Mouse (Mus musculus) embryonic facial prominence, embryonic 10.5 days (tissue): Measurements from ENCODE around the gene Lilrb4a. TPM values are rescaled to one million over a fixed set of nuclear protein-coding genes. Genes with fewer than 3 reads are reported as not detected.
"Not testable (repeated sequence)": the region's sequence is repeated elsewhere in the genome, so short reads cannot be mapped to it uniquely, and the experiment has no call there.

Source experiments
- DNase-seq: peaks from one replicate; pipeline ENCODE4 v3.0.0-alpha.2; 2017; ENCODE audit warnings: low spot score
- H3K27ac ChIP-seq: fragments of 300-500 bp; sonication (generic); replicated peaks from 2 replicates; pipeline ENCODE4 v1.5.1; 2016; ENCODE audit warnings: mild to moderate bottlenecking
- H3K27me3 ChIP-seq: fragments of 300-500 bp; sonication (generic); replicated peaks from 2 replicates; pipeline ENCODE4 v1.6.1; 2016; ENCODE audit warnings: low read depth, mild to moderate bottlenecking; ENCODE audit not compliant: poor library complexity, severe bottlenecking
- H3K36me3 ChIP-seq: fragments of 300-500 bp; sonication (generic); replicated peaks from 2 replicates; pipeline ENCODE4 v1.6.1; 2016; ENCODE audit warnings: mild to moderate bottlenecking, moderate library complexity
- H3K4me1 ChIP-seq: fragments of 300-500 bp; sonication (generic); 2 replicates; pipeline ENCODE4 v1.6.1; 2016
- H3K4me3 ChIP-seq: fragments of 300-500 bp; sonication (generic); 2 replicates; pipeline ENCODE4 v1.5.1; 2016; ENCODE audit warnings: mild to moderate bottlenecking, moderate library complexity
- H3K9me3 ChIP-seq: fragments of 300-500 bp; sonication (generic); 2 replicates; pipeline ENCODE4 v1.6.1; 2016; ENCODE audit warnings: mild to moderate bottlenecking
- WGBS: fragments of 180-500 bp; shearing (Covaris S2); methylation state at CpG from one replicate; pipeline ENCODE4 v1.1.7; 2016; 5-methylcytosine and 5-hydroxymethylcytosine counted together
- polyA plus RNA-seq: library from polyadenylated mRNA; unstranded; fragments of >200 nt; fragmentation: Nextera tagmentation; extraction: Ambion mirVana; gene quantifications from 2 replicates; pipeline ENCODE4 v1.2.1, GENCODE M21; 2016

The Lilrb4a gene
- polyA plus RNA-seq, result 0.25 and 0.85 TPM in 2 replicates

DNA sequence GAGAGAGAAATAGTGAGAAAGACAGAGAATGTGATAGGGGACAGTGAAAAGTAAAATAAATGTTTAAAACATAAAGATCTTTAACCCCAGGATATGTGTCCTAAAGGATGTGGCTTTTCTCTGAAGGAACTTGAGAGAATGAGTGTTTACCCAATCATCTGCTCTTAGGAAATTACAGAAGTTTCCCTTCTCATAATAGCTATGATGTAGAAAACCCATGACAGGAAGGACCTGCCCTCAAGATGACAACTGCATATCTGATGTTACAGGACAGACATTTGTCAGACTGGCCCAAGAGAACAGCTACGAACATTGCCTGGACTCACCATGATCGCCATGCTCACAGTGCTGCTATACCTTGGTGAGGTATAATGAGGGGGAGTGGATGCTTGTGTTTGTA is at the start of gene Lilrb4a:
TSS of gene Lilrb4a (plus strand) at position 266 of the 400 bp plus-strand sequence.
- not testable (repeated sequence) for H3K9me3 ChIP-seq, DNase-seq, H3K27me3 ChIP-seq, H3K36me3 ChIP-seq, H3K4me3 ChIP-seq, H3K4me1 ChIP-seq, H3K27ac ChIP-seq
- no CpG with 5 or more reads among the region's 2 CpGs for WGBS

DNA sequence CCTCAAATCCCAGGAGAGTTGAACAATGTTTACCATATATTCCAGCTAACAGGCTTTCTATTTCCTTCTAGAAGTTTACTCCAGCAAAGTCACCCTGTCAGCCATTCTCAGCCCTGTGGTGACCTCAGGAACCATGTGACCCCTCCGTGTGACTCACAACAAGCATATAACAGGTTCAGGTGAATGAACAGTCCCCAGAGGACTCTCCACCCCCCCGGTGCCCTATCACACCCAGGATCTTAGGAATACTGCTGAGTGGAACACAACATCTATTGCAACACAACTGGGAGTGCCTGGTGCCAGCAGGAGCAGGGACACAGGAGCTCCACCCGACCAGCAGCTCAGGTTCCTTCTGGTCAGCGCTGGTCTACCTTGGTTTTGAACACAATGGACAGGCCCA is 39.1 kb upstream of the Lilrb4a start:
- Histone ChIP-seq H3K4me3 (no peak overlapping the region), H3K9me3 (no peaks in the 10 kb centered on the region), H3K4me1 (no peaks in the 10 kb centered on the region), H3K27ac (no peak overlapping the region), H3K27me3 (no peaks in the 10 kb centered on the region), H3K36me3 (no peaks in the 10 kb centered on the region)
- no peak for DNase-seq
- 76% methylated on average over 4 of the region's 4 CpGs for WGBS

DNA sequence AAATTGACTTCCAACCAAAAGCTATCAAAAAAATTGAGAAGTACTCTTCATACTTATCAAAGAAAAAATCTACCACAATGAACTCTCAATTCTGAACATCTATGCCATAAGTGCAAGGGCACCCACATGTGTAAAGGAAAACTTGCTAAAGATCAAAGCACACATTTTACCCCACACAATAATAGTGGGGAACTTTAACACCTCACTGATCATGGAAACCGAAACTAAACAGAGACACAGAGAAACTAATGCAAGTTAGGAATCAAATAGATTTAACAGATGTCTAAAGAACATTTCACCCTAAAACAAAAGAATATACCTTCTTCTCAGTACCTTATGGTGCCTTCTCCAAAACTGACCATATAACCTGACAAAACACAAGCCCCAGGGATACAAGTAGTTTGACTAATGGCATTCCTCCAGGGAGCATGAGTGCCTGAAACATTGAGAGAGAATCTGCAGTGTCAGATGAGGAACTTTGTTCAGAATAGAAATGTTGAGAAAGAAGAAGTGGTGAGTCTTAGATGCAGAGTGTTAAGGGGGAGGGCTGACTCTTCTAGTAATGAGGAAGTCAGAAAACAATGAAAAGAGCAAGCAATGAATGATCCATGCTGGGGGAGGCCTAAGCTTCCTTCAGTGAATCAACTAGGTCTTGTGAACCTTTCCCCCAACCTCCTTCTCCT is 37.0 kb upstream of the Lilrb4a start:
- Histone ChIP-seq H3K4me1 (no peaks in the 10 kb centered on the region), H3K27ac (no peak overlapping the region), H3K4me3 (no peak overlapping the region), H3K27me3 (no peaks in the 10 kb centered on the region), H3K36me3 (no peaks in the 10 kb centered on the region), H3K9me3 (no peaks in the 10 kb centered on the region)
- WGBS, result 87% methylated on average over 1 of the region's 1 CpGs
- DNase-seq, result no peak

DNA sequence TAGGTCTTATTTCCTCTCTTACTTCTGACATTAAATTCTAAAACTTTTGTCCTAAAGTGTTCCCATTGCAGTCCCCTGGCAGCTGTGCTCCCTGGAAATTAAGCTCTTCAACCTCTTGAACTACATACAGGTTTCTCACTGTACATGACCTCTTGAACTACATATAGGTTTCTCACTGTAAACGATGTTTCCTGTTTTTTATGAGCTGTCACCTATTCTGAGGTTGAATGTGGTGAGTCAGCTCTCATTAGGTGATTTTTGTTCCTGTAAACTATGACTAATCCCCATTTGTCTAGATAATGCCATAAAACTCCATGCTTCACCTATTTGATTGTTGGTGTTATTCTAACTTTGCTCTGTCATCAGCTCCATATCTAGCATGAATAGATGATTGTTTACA is 36.4 kb upstream of the Lilrb4a start:
- H3K4me3 ChIP-seq, result no peak overlapping the region
- H3K27me3 ChIP-seq, result no peaks in the 10 kb centered on the region
- no peaks in the 10 kb centered on the region for H3K36me3 ChIP-seq
- no peak for DNase-seq
- WGBS, result 83% methylated on average over 1 of the region's 1 CpGs
- no peaks in the 10 kb centered on the region for H3K9me3 ChIP-seq
- no peaks in the 10 kb centered on the region for H3K4me1 ChIP-seq
- no peak overlapping the region for H3K27ac ChIP-seq

DNA sequence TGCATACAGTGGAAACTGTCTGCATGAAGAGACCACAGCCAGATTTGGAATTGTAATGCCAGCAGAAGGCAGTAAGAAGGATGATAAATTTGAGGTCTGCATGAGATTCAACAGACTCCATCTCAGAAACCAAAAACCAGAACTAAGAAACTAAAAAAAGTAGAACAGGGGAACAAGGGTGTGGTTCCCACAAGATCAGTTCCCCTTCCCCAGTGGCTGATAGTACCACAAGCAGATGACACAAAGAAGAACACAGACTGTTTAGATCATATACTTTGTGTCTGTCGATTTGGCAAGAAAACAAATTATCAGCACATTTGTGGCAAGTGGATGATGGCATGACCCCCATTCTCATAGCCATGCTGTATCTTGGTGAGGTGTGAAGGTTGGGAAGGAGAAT is 35.0 kb upstream of the Lilrb4a start:
- no peak for DNase-seq
- WGBS, result 85% methylated on average over 1 of the region's 1 CpGs

DNA sequence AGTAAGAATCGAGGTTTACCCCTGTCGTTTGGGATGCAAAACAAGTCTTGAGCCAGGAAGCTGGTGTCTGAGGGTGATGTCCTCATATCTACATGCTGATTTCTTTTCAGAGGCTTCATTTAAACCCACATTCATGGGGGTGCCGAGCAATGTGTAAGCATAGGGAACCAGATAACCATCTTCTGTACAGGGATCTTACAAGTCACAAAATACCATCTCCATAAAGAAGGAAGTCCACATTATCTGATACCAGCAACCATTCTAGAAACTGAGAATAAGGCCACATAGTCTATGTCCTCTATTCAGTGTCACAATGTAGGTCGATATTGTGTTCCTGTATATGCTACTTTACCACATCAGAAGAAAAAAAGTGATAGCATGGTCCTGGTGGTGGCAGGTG is 34.4 kb upstream of the Lilrb4a start:
- no peak overlapping the region for H3K27ac ChIP-seq
- 83% methylated on average over 4 of the region's 4 CpGs for WGBS
- no peak for DNase-seq

More for the DNA sequence above, 35.0 kb upstream of the Lilrb4a start:
- Histone ChIP-seq H3K27me3 (no peaks in the 10 kb centered on the region), H3K4me3 (no peak overlapping the region), H3K27ac (no peak overlapping the region), H3K4me1 (no peaks in the 10 kb centered on the region), H3K36me3 (no peaks in the 10 kb centered on the region), H3K9me3 (no peaks in the 10 kb centered on the region)

DNA sequence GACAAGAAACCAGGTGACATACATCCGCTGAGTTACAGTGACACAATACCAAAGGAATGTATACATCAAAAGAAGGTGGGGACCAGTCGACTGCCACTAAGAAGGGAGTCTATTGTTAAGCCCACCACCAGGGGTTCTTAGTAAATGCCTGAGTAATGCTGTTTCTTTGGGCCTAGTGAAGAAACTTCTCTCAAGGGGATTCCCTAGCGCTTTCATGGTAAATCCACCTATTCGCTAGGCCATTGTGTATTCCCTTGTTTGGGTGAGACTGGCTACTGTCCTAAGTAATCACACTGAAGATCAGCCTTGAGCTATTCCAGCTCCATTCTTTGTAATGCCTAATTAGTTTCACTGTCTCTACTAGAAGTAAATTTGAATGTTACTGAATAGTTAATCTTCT is 27.0 kb upstream of the Lilrb4a start:
- not testable (repeated sequence) for H3K9me3 ChIP-seq, H3K4me3 ChIP-seq, H3K36me3 ChIP-seq, H3K4me1 ChIP-seq, H3K27me3 ChIP-seq, DNase-seq, H3K27ac ChIP-seq
- 32% methylated on average over 4 of the region's 4 CpGs for WGBS

More for the DNA sequence above, 34.4 kb upstream of the Lilrb4a start:
- H3K36me3 ChIP-seq, result no peaks in the 10 kb centered on the region
- no peaks in the 10 kb centered on the region for H3K9me3 ChIP-seq
- no peaks in the 10 kb centered on the region for H3K27me3 ChIP-seq
- H3K4me3 ChIP-seq, result no peak overlapping the region
- H3K4me1 ChIP-seq, result no peaks in the 10 kb centered on the region

DNA sequence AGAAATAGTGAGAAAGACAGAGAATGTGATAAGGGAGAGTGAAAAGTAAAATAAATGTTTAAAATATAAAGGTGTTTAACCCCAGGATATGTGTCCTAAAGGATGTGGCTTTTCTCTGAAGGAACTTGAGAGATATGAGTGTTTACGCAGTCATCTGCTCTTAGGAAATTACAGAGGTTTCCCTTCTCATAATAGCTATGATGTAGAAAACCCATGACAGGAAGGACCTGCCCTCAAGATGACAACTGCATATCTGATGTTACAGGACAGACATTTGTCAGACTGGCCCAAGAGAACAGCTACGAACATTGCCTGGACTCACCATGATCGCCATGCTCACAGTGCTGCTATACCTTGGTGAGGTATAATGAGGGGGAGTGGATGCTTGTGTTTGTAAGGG is 10.4 kb upstream of the Lilrb4a start, which contains the start of the genes Gm49339 and Lilr4b:
TSS of gene Gm49339 (plus strand) at position 216 of the 400 bp plus-strand sequence.
TSS of gene Lilr4b (plus strand) at position 236 of the 400 bp plus-strand sequence.
- H3K27me3 ChIP-seq, H3K4me1 ChIP-seq, H3K4me3 ChIP-seq, H3K36me3 ChIP-seq, H3K27ac ChIP-seq, H3K9me3 ChIP-seq, DNase-seq: not testable (repeated sequence)
- 91% methylated on average over 1 of the region's 3 CpGs for WGBS

DNA sequence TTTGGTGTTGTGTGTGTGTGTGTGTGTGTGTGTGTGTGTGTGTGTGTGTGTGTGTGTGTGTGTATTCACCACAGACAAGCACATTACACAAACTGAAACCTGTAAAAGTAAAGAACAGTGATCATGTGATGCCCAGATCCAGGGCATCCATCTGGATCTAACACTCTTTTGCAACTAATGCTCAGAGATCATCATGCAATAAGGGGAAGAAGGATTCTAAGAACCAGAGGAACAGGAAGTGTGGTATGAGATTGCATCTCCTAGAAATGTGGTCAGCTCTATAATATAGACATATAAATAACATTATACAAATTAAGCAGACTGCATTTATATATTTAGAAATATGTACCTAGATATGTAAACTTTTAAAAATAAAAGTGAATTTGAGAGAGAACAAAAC is 29.3 kb downstream of the Lilrb4a start:
- Histone ChIP-seq H3K27ac (no peak overlapping the region), H3K9me3 (no peaks in the 10 kb centered on the region), H3K27me3 (no peaks in the 10 kb centered on the region), H3K4me1 (no peaks in the 10 kb centered on the region), H3K36me3 (no peaks in the 10 kb centered on the region), H3K4me3 (no peak overlapping the region)
- DNase-seq, result no peak

DNA sequence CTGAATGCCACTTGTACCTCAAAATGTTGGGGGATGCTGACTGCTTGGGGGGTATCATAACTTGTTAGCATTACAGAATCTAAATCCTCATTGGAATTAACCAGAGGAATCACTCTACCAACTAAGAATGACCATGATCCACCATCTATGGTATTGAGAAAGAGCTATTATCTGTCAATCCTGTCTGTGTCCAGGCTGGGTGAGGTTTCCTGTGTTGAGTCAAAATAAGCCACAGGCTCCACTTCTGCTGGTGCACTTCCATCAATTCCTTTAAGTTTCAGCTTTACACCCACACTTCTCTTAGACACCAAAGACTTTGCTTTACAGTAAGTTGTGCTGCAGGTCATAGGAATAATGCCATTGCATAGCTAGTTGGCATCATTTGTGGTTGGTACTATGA is 30.7 kb downstream of the Lilrb4a start:
- Histone ChIP-seq H3K4me1 (no peaks in the 10 kb centered on the region), H3K27me3 (no peaks in the 10 kb centered on the region), H3K27ac (no peak overlapping the region), H3K9me3 (no peaks in the 10 kb centered on the region), H3K4me3 (no peak overlapping the region), H3K36me3 (no peaks in the 10 kb centered on the region)
- no peak for DNase-seq

DNA sequence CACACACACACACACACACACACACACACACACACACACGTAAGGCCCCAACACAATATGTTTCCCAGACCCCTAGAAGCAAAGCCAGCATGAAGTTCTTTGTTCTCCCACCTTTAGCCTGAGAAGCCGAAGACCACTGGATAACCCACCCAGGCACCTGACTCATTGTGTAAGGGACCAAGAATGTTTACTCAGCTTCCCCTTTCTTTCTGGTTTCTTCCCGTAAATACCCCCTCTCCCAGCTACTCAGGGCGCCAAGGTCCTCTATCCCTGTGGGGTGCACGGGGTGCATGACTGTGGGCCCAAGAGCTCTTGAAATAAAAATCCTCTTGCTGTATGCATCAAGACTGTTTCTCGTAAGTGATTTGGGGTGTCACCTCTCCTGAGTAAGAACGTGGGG is 35.3 kb downstream of the Lilrb4a start:
- no peak overlapping the region for H3K27ac ChIP-seq
- no peak overlapping the region for H3K4me3 ChIP-seq
- H3K36me3 ChIP-seq, result no peaks in the 10 kb centered on the region
- 75% methylated on average over 7 of the region's 7 CpGs for WGBS
- H3K9me3 ChIP-seq, result no peaks in the 10 kb centered on the region
- no peak for DNase-seq
- no peaks in the 10 kb centered on the region for H3K27me3 ChIP-seq
- H3K4me1 ChIP-seq, result no peaks in the 10 kb centered on the region

DNA sequence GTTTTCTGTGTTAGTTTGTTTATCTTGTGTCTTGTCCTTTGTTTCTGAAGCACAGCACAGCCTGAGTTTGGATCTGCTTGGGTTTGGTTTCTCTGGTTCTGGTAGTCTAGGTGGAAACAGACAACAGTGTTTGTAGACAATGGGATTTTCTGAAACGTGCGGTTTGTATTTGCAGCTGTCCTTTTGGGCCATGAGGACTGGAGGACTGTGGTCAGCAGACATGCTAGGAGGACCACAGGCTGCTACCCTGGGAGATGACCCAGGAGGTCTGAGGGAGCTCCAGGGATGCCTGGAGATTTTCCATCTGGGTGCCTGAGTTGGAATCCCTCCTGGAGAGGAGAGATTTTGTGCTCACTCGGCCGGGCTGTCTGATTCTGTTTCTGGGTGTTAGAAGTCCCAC is 35.9 kb downstream of the Lilrb4a start:
- DNase-seq, result no peak
- Histone ChIP-seq H3K27ac (no peak overlapping the region), H3K4me3 (no peak overlapping the region), H3K9me3 (no peaks in the 10 kb centered on the region), H3K36me3 (no peaks in the 10 kb centered on the region), H3K27me3 (no peaks in the 10 kb centered on the region), H3K4me1 (no peaks in the 10 kb centered on the region)
- 76% methylated on average over 4 of the region's 4 CpGs for WGBS

DNA sequence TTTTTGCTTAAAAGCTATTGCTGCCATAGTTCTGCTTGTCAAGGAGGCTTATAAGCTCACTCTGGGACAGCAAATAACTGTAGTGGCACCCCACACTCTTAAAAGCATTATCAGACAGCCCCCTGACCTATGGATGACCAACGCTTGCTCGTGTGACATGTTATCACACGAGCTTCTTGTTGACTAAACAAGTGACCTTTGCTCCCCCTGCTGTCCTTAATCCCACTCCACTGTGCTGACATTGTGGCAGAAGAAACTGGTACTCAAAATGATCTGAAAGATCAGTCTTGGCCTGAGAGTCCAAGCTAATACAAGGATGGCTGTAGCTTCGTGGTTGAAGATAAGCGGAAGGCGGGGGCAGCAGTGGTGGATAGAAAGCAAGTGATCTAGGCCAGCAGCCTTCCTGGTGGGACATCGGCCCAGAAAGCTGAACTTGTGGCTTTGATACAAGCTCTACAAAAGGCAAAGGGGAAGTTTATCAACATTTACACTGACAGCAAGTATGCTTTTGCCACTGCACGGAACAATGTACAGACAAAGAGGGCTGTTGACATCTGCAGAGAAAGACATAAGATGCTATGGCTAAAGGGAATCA is 38.2 kb downstream of the Lilrb4a start:
- Histone ChIP-seq H3K9me3 (no peaks in the 10 kb centered on the region), H3K27me3 (no peaks in the 10 kb centered on the region), H3K27ac (no peak overlapping the region), H3K36me3 (no peaks in the 10 kb centered on the region), H3K4me1 (no peaks in the 10 kb centered on the region), H3K4me3 (no peak overlapping the region)
- no peak for DNase-seq
- WGBS, result 66% methylated on average over 8 of the region's 8 CpGs
